Mouse (Mus musculus): Measurements from ENCODE around the gene Lins1. TPM values are rescaled to one million over a fixed set of nuclear protein-coding genes. Genes with fewer than 3 reads are reported as not detected.

The Lins1 gene
- polyA plus RNA-seq, 3 experiments from 2014 or later, result 5.5 to 9.2 (median 8.4) TPM

- ATAC-seq, result no peak
Observed at GRCm38 (mm10) chr7:66733431-66733830, 43.7 kb downstream of the Lins1 start.

GRCm38 (mm10) chr7:66733882-66734281 is 44.2 kb downstream of the Lins1 start:
- no peak for ATAC-seq

GRCm38 (mm10) chr7:66734466-66734865 is 44.8 kb downstream of the Lins1 start:
- ATAC-seq, result no peak

DNA sequence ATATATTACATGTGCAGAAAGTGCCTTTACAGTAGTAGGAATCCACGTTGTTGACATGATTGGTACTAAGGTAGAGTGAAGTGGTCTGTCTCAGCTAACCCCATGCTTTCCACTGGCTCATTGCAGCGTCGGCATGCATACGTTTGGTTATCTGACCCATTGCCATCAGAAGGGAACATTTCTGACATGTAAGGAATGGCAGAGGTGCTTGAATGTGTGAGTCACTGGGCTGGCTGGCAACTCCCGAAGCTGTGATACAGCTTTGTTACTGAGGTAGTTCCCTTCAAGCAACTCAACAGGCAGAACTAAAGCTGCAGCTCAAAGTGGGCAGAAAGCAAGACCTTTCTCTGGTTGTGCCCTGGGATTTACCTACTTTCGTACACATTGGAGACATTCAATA is 45.3 kb downstream of the Lins1 start:
- no peak for ATAC-seq

- no peak for ATAC-seq
Observed at GRCm38 (mm10) chr7:66737418-66737817, 47.7 kb downstream of the Lins1 start.

DNA sequence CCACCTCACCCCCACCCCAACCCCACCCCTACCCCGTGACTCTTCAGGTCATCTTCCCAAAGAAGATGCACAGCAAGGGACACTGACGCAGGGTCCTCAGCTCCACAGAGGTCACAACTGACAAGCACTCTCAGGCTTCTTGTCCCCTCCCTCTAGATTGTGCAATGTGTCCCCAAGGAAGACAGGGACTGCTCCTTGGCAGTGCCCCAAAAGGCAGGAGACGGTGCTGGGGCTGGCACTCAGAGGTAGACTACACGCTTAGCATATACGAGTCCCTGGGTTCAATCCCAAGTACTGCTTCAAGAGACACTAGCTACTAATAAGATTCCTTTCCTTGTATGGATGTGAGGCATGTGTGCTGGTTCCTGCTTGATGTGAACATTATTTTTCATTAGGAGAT is 51.3 kb downstream of the Lins1 start:
- no peak for ATAC-seq

- no peak for ATAC-seq
Observed at GRCm38 (mm10) chr7:66741412-66741811, 51.7 kb downstream of the Lins1 start.

DNA sequence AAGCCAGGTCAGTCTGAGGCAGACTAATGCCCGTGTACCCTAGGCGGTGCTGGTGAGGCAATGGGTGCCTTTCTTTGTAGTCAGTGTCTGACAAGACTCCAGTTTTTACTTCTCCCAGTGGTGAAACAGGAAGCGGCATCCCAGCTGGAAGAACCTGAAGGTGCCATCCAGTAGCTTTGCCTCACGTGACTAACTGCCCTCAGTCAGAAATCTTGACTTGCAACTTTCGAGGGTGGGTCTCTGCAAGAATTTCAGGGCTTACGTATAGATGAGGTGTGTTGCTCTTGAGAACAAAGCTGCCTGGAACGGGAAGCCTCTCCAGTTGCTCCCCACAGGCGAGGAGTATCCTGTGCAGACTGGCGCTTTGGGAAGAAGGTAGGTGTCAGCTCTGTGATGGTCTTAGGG is 53.7 kb downstream of the Lins1 start, which contains the start of gene Cers3:
Gene Cers3, plus strand, starts transcription at position 128 of the 405 bp plus-strand sequence.
- no peak for ATAC-seq

DNA sequence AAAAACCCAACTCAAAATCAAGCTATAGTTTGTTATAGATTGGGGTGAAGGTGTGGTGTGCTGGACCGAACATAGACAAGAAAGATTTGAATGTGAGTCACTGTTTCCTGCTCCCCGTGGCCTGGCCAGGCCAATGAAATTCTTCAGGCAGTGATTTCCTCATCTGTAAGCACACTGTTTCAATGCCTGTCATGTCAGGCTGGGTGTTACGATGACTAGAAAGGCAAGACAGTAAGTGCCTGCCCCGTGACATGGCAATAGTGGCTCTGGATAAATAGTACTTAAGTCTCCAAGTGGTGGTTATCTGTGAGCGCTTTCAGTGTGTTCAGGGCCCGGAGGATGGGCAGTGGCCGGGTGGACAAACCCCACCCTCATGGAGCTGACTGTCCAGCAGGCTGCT is 57.3 kb downstream of the Lins1 start:
- no peak for ATAC-seq

- no peak for ATAC-seq
Observed at GRCm38 (mm10) chr7:66749998-66750397, 60.3 kb downstream of the Lins1 start.

DNA sequence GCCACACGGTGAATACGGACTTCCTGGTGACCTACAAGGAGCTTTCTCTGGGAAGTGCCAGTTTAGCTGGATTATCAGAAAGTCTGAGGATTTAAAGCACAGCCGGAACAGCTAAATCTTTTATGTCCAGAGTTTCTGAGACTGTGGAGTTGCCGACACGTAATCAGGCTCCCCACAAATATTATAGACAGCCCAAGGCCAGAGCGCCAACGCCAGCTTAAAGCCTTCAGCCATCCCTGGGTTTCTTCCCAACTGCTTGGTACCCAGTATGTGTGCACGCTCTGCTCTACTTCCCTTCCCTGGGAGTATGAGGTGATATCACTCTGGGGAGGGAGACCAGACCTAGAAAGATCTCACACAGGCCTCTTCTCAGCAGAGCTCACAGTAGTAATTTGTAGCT is 64.1 kb downstream of the Lins1 start:
- ATAC-seq, result no peak

GRCm38 (mm10) chr7:66755611-66756010 is 65.9 kb downstream of the Lins1 start:
- ATAC-seq, result no peak

Other genes with a start within 250 kb of the Lins1 start
- 1 to 10 TPM; 7.6 to 9.5 (median 7.6) TPM for gene Asb7, start 293 bp upstream of the Lins1 start, polyA plus RNA-seq (2017; shearing (Covaris generic))
- not detected for gene Cers3, start 53.6 kb downstream of the Lins1 start, polyA plus RNA-seq (2017; shearing (Covaris generic))
- under 1 TPM in 1 of 3 experiments, not detected in 2; 0.43 TPM for gene Adamts17, start 149.8 kb downstream of the Lins1 start, polyA plus RNA-seq (2017; shearing (Covaris generic))

Data from inflammation-experienced regulatory T-cells, adult 6 months (primary cell).